Mouse (Mus musculus) thymus, postnatal 25 days (tissue): ENCODE data around the gene Rrnad1.
A peak's percentile ranks its signal among the peaks of the same experiment; 100 is the strongest.

Source experiments
- DNase-seq: peaks from one replicate; pipeline ENCODE4 v3.0.0; 2022

Rrnad1 gene

GRCm38 (mm10) chr3:87930078-87930795 is at the start of gene Rrnad1, which contains the start of gene Isg20l2:
Gene Rrnad1, minus strand, starts transcription at chr3:87930717.
Gene Isg20l2, plus strand, starts transcription at chr3:87930314.
- DNase-seq, result peak; percentile 96

- no peak for DNase-seq
These were observed 49.6 kb upstream of the Rrnad1 start for GRCm38 (mm10) chr3:87980085-87980484.

GRCm38 (mm10) chr3:87979493-87979892 is 49.0 kb upstream of the Rrnad1 start:
- DNase-seq, result no peak

GRCm38 (mm10) chr3:87974381-87974987 is 44.0 kb upstream of the Rrnad1 start:
- DNase-seq, result no peak

GRCm38 (mm10) chr3:87973593-87974380 is 43.3 kb upstream of the Rrnad1 start:
- DNase-seq, result no peak

- no peak for DNase-seq
These were observed 42.3 kb upstream of the Rrnad1 start for GRCm38 (mm10) chr3:87972776-87973175.

GRCm38 (mm10) chr3:87972203-87972664 is 41.7 kb upstream of the Rrnad1 start:
- no peak for DNase-seq

- no peak for DNase-seq
These were observed 41.1 kb upstream of the Rrnad1 start for GRCm38 (mm10) chr3:87971489-87972202.

GRCm38 (mm10) chr3:87970939-87971488 is 40.5 kb upstream of the Rrnad1 start, which contains the start of gene Nes:
Gene Nes, plus strand, starts transcription at chr3:87971078.
- peak; percentile 18 for DNase-seq

- DNase-seq, result peak; percentile 56
These were observed 39.8 kb upstream of the Rrnad1 start for GRCm38 (mm10) chr3:87970184-87970938.

- peak; percentile 70 for DNase-seq
These were observed 30.2 kb upstream of the Rrnad1 start for GRCm38 (mm10) chr3:87960586-87961191.

- DNase-seq, result no peak
These were observed 29.7 kb upstream of the Rrnad1 start for GRCm38 (mm10) chr3:87960191-87960585.

GRCm38 (mm10) chr3:87959371-87959770 is 28.9 kb upstream of the Rrnad1 start:
- DNase-seq, result no peak

GRCm38 (mm10) chr3:87958967-87959366 is 28.4 kb upstream of the Rrnad1 start:
- DNase-seq, result no peak

GRCm38 (mm10) chr3:87958476-87958875 is 28.0 kb upstream of the Rrnad1 start:
- DNase-seq, result no peak

GRCm38 (mm10) chr3:87958056-87958455 is 27.5 kb upstream of the Rrnad1 start:
- no peak for DNase-seq

GRCm38 (mm10) chr3:87952440-87952839 is 21.9 kb upstream of the Rrnad1 start:
- no peak for DNase-seq

- DNase-seq, result no peak
These were observed 21.4 kb upstream of the Rrnad1 start for GRCm38 (mm10) chr3:87951946-87952345.

GRCm38 (mm10) chr3:87949955-87950515 is 19.5 kb upstream of the Rrnad1 start:
- DNase-seq, result no peak

- no peak for DNase-seq
These were observed 18.9 kb upstream of the Rrnad1 start for GRCm38 (mm10) chr3:87949266-87949954.
